Mouse (Mus musculus): ENCODE results near the gene Nanos3. TPM values are rescaled to one million over a fixed set of nuclear protein-coding genes. Genes with fewer than 3 reads are reported as not detected.
A peak's percentile ranks its signal among the peaks of the same experiment; 100 is the strongest.

Gene Nanos3
- total RNA-seq, 2 experiments from 2014 or later: not detected

GRCm38 (mm10) chr8:84187065-84187755 is 2.2 kb upstream of the Nanos3 start:
- ATAC-seq (replicated peaks; ENCODE audit: low FRiP score, poor library complexity, severe bottlenecking): peak; percentile 59

GRCm38 (mm10) chr8:84186547-84186946 is 1.5 kb upstream of the Nanos3 start:
- peak; percentile 80 for ATAC-seq (replicated peaks; ENCODE audit: low FRiP score, poor library complexity, severe bottlenecking)

GRCm38 (mm10) chr8:84184085-84185043 is 653 bp downstream of the Nanos3 start:
- ATAC-seq (replicated peaks; ENCODE audit: low FRiP score, poor library complexity, severe bottlenecking): no peak

- ATAC-seq (replicated peaks; ENCODE audit: low FRiP score, poor library complexity, severe bottlenecking): no peak
Observed at GRCm38 (mm10) chr8:84183261-84184084, 1.5 kb downstream of the Nanos3 start.

GRCm38 (mm10) chr8:84182833-84183232 is 2.2 kb downstream of the Nanos3 start:
- ATAC-seq (replicated peaks; ENCODE audit: low FRiP score, poor library complexity, severe bottlenecking): no peak

GRCm38 (mm10) chr8:84180530-84181190 is 4.4 kb downstream of the Nanos3 start:
- ATAC-seq (replicated peaks; ENCODE audit: low FRiP score, poor library complexity, severe bottlenecking): no peak

- ATAC-seq (replicated peaks; ENCODE audit: low FRiP score, poor library complexity, severe bottlenecking): no peak
Observed at GRCm38 (mm10) chr8:84179946-84180345, 5.1 kb downstream of the Nanos3 start.

- no peak for ATAC-seq (replicated peaks; ENCODE audit: low FRiP score, poor library complexity, severe bottlenecking)
Observed at GRCm38 (mm10) chr8:84178592-84178991, 6.4 kb downstream of the Nanos3 start.

- no peak for ATAC-seq (replicated peaks; ENCODE audit: low FRiP score, poor library complexity, severe bottlenecking)
Observed at GRCm38 (mm10) chr8:84177405-84177804, 7.6 kb downstream of the Nanos3 start.

GRCm38 (mm10) chr8:84176560-84176959 is 8.5 kb downstream of the Nanos3 start:
- no peak for ATAC-seq (replicated peaks; ENCODE audit: low FRiP score, poor library complexity, severe bottlenecking)

GRCm38 (mm10) chr8:84173861-84174260 is 11.2 kb downstream of the Nanos3 start:
- ATAC-seq (replicated peaks; ENCODE audit: low FRiP score, poor library complexity, severe bottlenecking): no peak

- no peak for ATAC-seq (replicated peaks; ENCODE audit: low FRiP score, poor library complexity, severe bottlenecking)
Observed at GRCm38 (mm10) chr8:84170096-84170495, 14.9 kb downstream of the Nanos3 start.

- ATAC-seq (replicated peaks; ENCODE audit: low FRiP score, poor library complexity, severe bottlenecking): no peak
Observed at GRCm38 (mm10) chr8:84167696-84168095, 17.3 kb downstream of the Nanos3 start.

GRCm38 (mm10) chr8:84157620-84158019 is 27.4 kb downstream of the Nanos3 start:
- ATAC-seq (replicated peaks; ENCODE audit: low FRiP score, poor library complexity, severe bottlenecking): no peak

GRCm38 (mm10) chr8:84149181-84149580 is 35.8 kb downstream of the Nanos3 start:
- no peak for ATAC-seq (replicated peaks; ENCODE audit: low FRiP score, poor library complexity, severe bottlenecking)

- no peak for ATAC-seq (replicated peaks; ENCODE audit: low FRiP score, poor library complexity, severe bottlenecking)
Observed at GRCm38 (mm10) chr8:84148531-84148850, 36.5 kb downstream of the Nanos3 start.

- ATAC-seq (replicated peaks; ENCODE audit: low FRiP score, poor library complexity, severe bottlenecking): peak; percentile 96
Observed at GRCm38 (mm10) chr8:84147769-84148530, 37.1 kb downstream of the Nanos3 start, which contains the start of the genes Cc2d1a and 4930432K21Rik. Gene Cc2d1a (minus strand): TSS chr8:84147936. Gene 4930432K21Rik (plus strand): TSS chr8:84148025.

GRCm38 (mm10) chr8:84147324-84147766 is 37.7 kb downstream of the Nanos3 start:
- ATAC-seq (replicated peaks; ENCODE audit: low FRiP score, poor library complexity, severe bottlenecking): peak; percentile 45

Measured in erythroblast, adult 5-6 weeks (primary cell).